Mouse (Mus musculus) telencephalon, adult 2 months (tissue): ENCODE measurements at regions not wholly inside any gene's neighbourhood (a gene's known extent, or its start where the extent isn't known, plus 50 kb on each side); places are given as distances from the start of the nearest gene placed in this dataset.

ENCODE experiments used
- DNase-seq: peaks from one replicate; pipeline ENCODE4 v3.0.0-alpha.2; 2011; ENCODE audit warnings: low read depth, low spot score

GRCm38 (mm10) chr14:25225214-25225613 is 233.8 kb upstream of the Zmiz1 start:
- no peak for DNase-seq

GRCm38 (mm10) chr14:25226155-25226839 is 232.7 kb upstream of the Zmiz1 start:
- DNase-seq, result peak; percentile 81

- no peak for DNase-seq
Observed at GRCm38 (mm10) chr14:25226840-25227506, 232.0 kb upstream of the Zmiz1 start.

GRCm38 (mm10) chr14:25228321-25229047 is 230.5 kb upstream of the Zmiz1 start:
- no peak for DNase-seq

- DNase-seq, result no peak
Observed at GRCm38 (mm10) chr14:25229569-25229968, 229.4 kb upstream of the Zmiz1 start.

GRCm38 (mm10) chr14:25231881-25232280 is 227.1 kb upstream of the Zmiz1 start:
- DNase-seq, result no peak

- DNase-seq, result peak; percentile 65
Observed at GRCm38 (mm10) chr14:25236421-25236973, 222.5 kb upstream of the Zmiz1 start.

- no peak for DNase-seq
Observed at GRCm38 (mm10) chr14:25239335-25239960, 219.5 kb upstream of the Zmiz1 start.

GRCm38 (mm10) chr14:25242753-25243152 is 216.2 kb upstream of the Zmiz1 start:
- DNase-seq, result no peak

GRCm38 (mm10) chr14:25243289-25243688 is 215.7 kb upstream of the Zmiz1 start:
- DNase-seq, result no peak

GRCm38 (mm10) chr14:25243698-25244097 is 215.3 kb upstream of the Zmiz1 start:
- no peak for DNase-seq

- DNase-seq, result no peak
Observed at GRCm38 (mm10) chr14:25244841-25245240, 214.1 kb upstream of the Zmiz1 start.

GRCm38 (mm10) chr14:25245691-25246090 is 213.3 kb upstream of the Zmiz1 start:
- no peak for DNase-seq

- DNase-seq, result no peak
Observed at GRCm38 (mm10) chr14:25248941-25249340, 210.0 kb upstream of the Zmiz1 start.

GRCm38 (mm10) chr14:25253016-25253850 is 205.8 kb upstream of the Zmiz1 start:
- no peak for DNase-seq

GRCm38 (mm10) chr14:25263121-25263520 is 195.9 kb upstream of the Zmiz1 start:
- DNase-seq, result no peak

- no peak for DNase-seq
Observed at GRCm38 (mm10) chr14:25266846-25267245, 192.1 kb upstream of the Zmiz1 start.

GRCm38 (mm10) chr14:25268090-25268631 is 190.8 kb upstream of the Zmiz1 start:
- no peak for DNase-seq

GRCm38 (mm10) chr14:25270227-25270876 is 188.6 kb upstream of the Zmiz1 start:
- DNase-seq, result no peak
